Mouse (Mus musculus) gastrocnemius, adult 2 months (tissue): Measurements from ENCODE around the gene Grwd1. TPM values are rescaled to one million over a fixed set of nuclear protein-coding genes. Genes with fewer than 3 reads are reported as not detected.
A peak's percentile ranks its signal among the peaks of the same experiment; 100 is the strongest.
"Not testable (repeated sequence)": the region's sequence is repeated elsewhere in the genome, so short reads cannot be mapped to it uniquely, and the experiment has no call there.

Experiments
- DNase-seq: peaks from one replicate; pipeline ENCODE4 v3.0.0; 2022
- H3K27ac ChIP-seq: fragments of 200-600 bp; 2 replicates; pipeline ENCODE4 v1.8.1; 2022; ENCODE audit warnings: mild to moderate bottlenecking
- H3K4me3 ChIP-seq: fragments of 200-600 bp; 2 replicates; pipeline ENCODE4 v1.8.1; 2022; ENCODE audit warnings: mild to moderate bottlenecking, moderate library complexity
- CTCF ChIP-seq: fragments of 200-600 bp; IDR thresholded peaks from 2 replicates; pipeline ENCODE4 v1.8.1; 2022; ENCODE audit warnings: antibody characterized with exemption, mild to moderate bottlenecking, moderate library complexity
- intact Hi-C: fragments of 180-260 bp; cut with DNase I; formaldehyde crosslinking; loops from one replicate; pipeline ENCODE4 v1.15.1; 2025
- long read RNA-seq, 2 experiments: library from polyadenylated mRNA; stranded (forward); transcript quantifications; one replicate each; pipeline ENCODE4 v2.0.0; 2021
- total RNA-seq, 2 experiments: library from RNA; stranded (reverse); gene quantifications; 2 replicates each; pipeline ENCODE4 v1.2.3; 2021

Gene Grwd1
- total RNA-seq, result 10 to 100 TPM; 14.6 to 16.0 TPM
- long read RNA-seq, experiment 1, transcript Grwd1-201 (7 exons, 1,898 nt), result major isoform, 40 of 45 reads
- long read RNA-seq, experiment 1, partial matches to known transcripts, result 1 of 45 reads
- long read RNA-seq, experiment 1, other reads (novel, unspliced or antisense), result 3 of 45 reads
- long read RNA-seq, experiment 2, transcript Grwd1-201 (7 exons, 1,898 nt), result major isoform, 29 of 32 reads
- long read RNA-seq, experiment 2, partial matches to known transcripts, result 0 of 32 reads
- long read RNA-seq, experiment 2, other reads (novel, unspliced or antisense), result 0 of 32 reads

GRCm38 (mm10) chr7:45830427-45831127, at the start of gene Grwd1:
Gene Grwd1 (minus strand): TSS chr7:45830944.
- peak within 1 kb of the TSS; percentile 97 for H3K4me3 ChIP-seq
- peak; percentile 88 for DNase-seq
- no peak for TF ChIP-seq CTCF
- peak within 1 kb of the TSS; percentile 97 for H3K27ac ChIP-seq
- intact Hi-C loops, result no loop called here

- no peak overlapping the region for H3K27ac ChIP-seq
- peak; percentile 15 for DNase-seq
- intact Hi-C loops, result no loop called here
- no peak for TF ChIP-seq CTCF
- no peak overlapping the region for H3K4me3 ChIP-seq
These were observed 49.8 kb upstream of the Grwd1 start for GRCm38 (mm10) chr7:45880531-45880930.

GRCm38 (mm10) chr7:45878278-45878677, 47.5 kb upstream of the Grwd1 start, which contains the start of gene Grin2d:
Gene Grin2d (minus strand): TSS chr7:45878378.
- H3K4me3 ChIP-seq, result not testable (repeated sequence)

GRCm38 (mm10) chr7:45876895-45877294, 46.2 kb upstream of the Grwd1 start:
- DNase-seq, result no peak

More at GRCm38 (mm10) chr7:45878278-45878677, 47.5 kb upstream of the Grwd1 start, which contains the start of gene Grin2d:
- DNase-seq, H3K27ac ChIP-seq, intact Hi-C loops: not testable (repeated sequence)

GRCm38 (mm10) chr7:45873061-45873947, 42.6 kb upstream of the Grwd1 start:
- H3K27ac ChIP-seq, result peak overlapping the region; percentile 95
- intact Hi-C loops, result loop anchor here (2.0 kb wide), 1 partner anchor 23 kb away; the partner anchor contains the start of genes Syngr4 and Tmem143
- H3K4me3 ChIP-seq, result peak overlapping the region; percentile 97
- DNase-seq, result peak; percentile 70
- peak; percentile 45 for TF ChIP-seq CTCF

More at GRCm38 (mm10) chr7:45876895-45877294, 46.2 kb upstream of the Grwd1 start:
- intact Hi-C loops, result no loop called here
- no peak for TF ChIP-seq CTCF
- no peak overlapping the region for H3K4me3 ChIP-seq
- no peak overlapping the region for H3K27ac ChIP-seq

GRCm38 (mm10) chr7:45872624-45873023, 41.9 kb upstream of the Grwd1 start, which contains the start of gene Kdelr1:
Gene Kdelr1 (plus strand): TSS chr7:45872772.
- intact Hi-C loops, result loop anchor here (1.0 to 2.0 kb wide), 3 partner anchors 24 to 137 kb away; partner anchors contain the start of genes Syngr4 and Tmem143
- TF ChIP-seq CTCF, result no peak; the same call in 1 of the 2 replicates
- peak within 1 kb of the TSS; percentile 95 for H3K27ac ChIP-seq
- DNase-seq, result peak; percentile 92
- peak within 1 kb of the TSS; percentile 97 for H3K4me3 ChIP-seq

- intact Hi-C loops, result no loop called here
- no peak overlapping the region for H3K4me3 ChIP-seq
- peak; percentile 30 for DNase-seq
- no peak overlapping the region for H3K27ac ChIP-seq
- no peak for TF ChIP-seq CTCF
These were observed 39.7 kb upstream of the Grwd1 start for GRCm38 (mm10) chr7:45870282-45871058.

- no peak overlapping the region for H3K27ac ChIP-seq
- DNase-seq, result peak; percentile 29
- H3K4me3 ChIP-seq, result no peak overlapping the region
- intact Hi-C loops, result no loop called here
- no peak for TF ChIP-seq CTCF
These were observed 39.0 kb upstream of the Grwd1 start for GRCm38 (mm10) chr7:45869787-45870186.

- no peak overlapping the region for H3K27ac ChIP-seq
- H3K4me3 ChIP-seq, result no peak overlapping the region
- intact Hi-C loops, result no loop called here
- DNase-seq, result peak; percentile 17
- no peak for TF ChIP-seq CTCF
These were observed 38.4 kb upstream of the Grwd1 start for GRCm38 (mm10) chr7:45869107-45869670.

- intact Hi-C loops, result no loop called here
- peak; percentile 9 for DNase-seq
These were observed 37.1 kb upstream of the Grwd1 start for GRCm38 (mm10) chr7:45867871-45868270.

More at GRCm38 (mm10) chr7:45867871-45868270, 37.1 kb upstream of the Grwd1 start:
- H3K27ac ChIP-seq, result no peak overlapping the region
- TF ChIP-seq CTCF, result no peak
- no peak overlapping the region for H3K4me3 ChIP-seq
